Mouse (Mus musculus) lung, embryonic 16.5 days (tissue): Measurements from ENCODE around the gene Nup160. TPM values are rescaled to one million over a fixed set of nuclear protein-coding genes. Genes with fewer than 3 reads are reported as not detected.

Experiments
- ATAC-seq: fragments of 200-750 bp; cut with Nextera tagmentation; 2 replicates; pipeline ENCODE4 v1.8.0; 2017; ENCODE audit warnings: low read depth, mild to moderate bottlenecking, moderate library complexity
- H3K27ac ChIP-seq: fragments of 300-500 bp; sonication (generic); 2 replicates; pipeline ENCODE4 v1.5.1; 2014; ENCODE audit warnings: mild to moderate bottlenecking, control low read depth, low read length
- H3K27me3 ChIP-seq: fragments of 300-500 bp; sonication (generic); 2 replicates; pipeline ENCODE4 v1.6.1; 2014; ENCODE audit warnings: low read depth, low read length, mixed read lengths; ENCODE audit not compliant: control insufficient read depth, insufficient read depth
- H3K36me3 ChIP-seq: fragments of 300-500 bp; sonication (generic); 2 replicates; pipeline ENCODE4 v1.6.1; 2014; ENCODE audit warnings: low read length; ENCODE audit not compliant: control insufficient read depth, insufficient read depth
- H3K4me1 ChIP-seq: fragments of 300-500 bp; sonication (generic); replicated peaks from 2 replicates; pipeline ENCODE4 v1.6.1; 2014; ENCODE audit warnings: low read length, mixed read lengths; ENCODE audit not compliant: control insufficient read depth, insufficient read depth
- H3K4me2 ChIP-seq: fragments of 300-500 bp; sonication (generic); 2 replicates; pipeline ENCODE4 v1.6.1; 2014; ENCODE audit warnings: low read depth, low read length, control low read depth
- H3K4me3 ChIP-seq: fragments of 300-500 bp; sonication (generic); 2 replicates; pipeline ENCODE4 v1.5.1; 2014; ENCODE audit warnings: mild to moderate bottlenecking, low read length, control low read depth
- H3K9ac ChIP-seq: fragments of 300-500 bp; sonication (generic); 2 replicates; pipeline ENCODE4 v1.6.1; 2014; ENCODE audit warnings: low read length, control low read depth
- H3K9me3 ChIP-seq: fragments of 300-500 bp; sonication (generic); 2 replicates; pipeline ENCODE4 v1.6.1; 2016; ENCODE audit warnings: low read length; ENCODE audit not compliant: control insufficient read depth
- WGBS: fragments of 180-500 bp; shearing (Covaris S2); extraction: QIAGEN DNeasy Blood & Tissue Kit; methylation state at CpG from one replicate; pipeline ENCODE4 v1.1.7; 2014; 5-methylcytosine and 5-hydroxymethylcytosine counted together
- polyA plus RNA-seq: library from polyadenylated mRNA; unstranded; fragments of >200 nt; fragmentation: Nextera tagmentation; extraction: Ambion mirVana; gene quantifications from 2 replicates; pipeline ENCODE4 v1.2.1, GENCODE M21; 2015

Gene Nup160
- polyA plus RNA-seq, 1 experiment from 2014 or later = 43.7 TPM

DNA sequence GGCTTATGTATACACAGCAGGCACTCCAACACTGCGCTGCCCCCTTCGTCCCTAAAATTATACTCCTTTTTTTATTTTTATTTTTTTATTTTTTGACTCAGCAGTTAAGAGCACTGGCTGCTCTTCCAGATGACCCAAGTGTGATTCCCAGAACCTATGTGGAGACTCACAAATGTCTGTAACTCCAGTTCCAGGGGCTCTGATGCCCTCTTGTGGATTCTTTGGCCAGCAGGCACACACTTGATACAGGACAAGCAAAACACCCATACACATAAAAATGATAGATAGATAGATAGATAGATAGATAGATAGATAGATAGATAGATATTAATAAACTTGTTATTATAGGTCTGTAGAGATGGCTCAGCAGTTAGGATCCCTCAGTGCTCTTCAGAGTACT, 2.5 kb upstream of the Nup160 start:
- Histone ChIP-seq H3K36me3 (no peaks in the 10 kb centered on the region), H3K9me3 (0 out of 2 replicates have a peak, but pooled peaks cover 3% of the 10 kb centered on the region), H3K27me3 (no peaks in the 10 kb centered on the region), H3K4me2 (no peak overlapping the region), H3K4me1 (0 out of 2 replicates have a peak, but pooled peaks cover 4% of the 10 kb centered on the region), H3K27ac (no peak overlapping the region), H3K4me3 (no peak overlapping the region), H3K9ac (no peak overlapping the region)
- ATAC-seq = no peak
- 93% methylated on average over 2 of the region's 2 CpGs for WGBS

DNA sequence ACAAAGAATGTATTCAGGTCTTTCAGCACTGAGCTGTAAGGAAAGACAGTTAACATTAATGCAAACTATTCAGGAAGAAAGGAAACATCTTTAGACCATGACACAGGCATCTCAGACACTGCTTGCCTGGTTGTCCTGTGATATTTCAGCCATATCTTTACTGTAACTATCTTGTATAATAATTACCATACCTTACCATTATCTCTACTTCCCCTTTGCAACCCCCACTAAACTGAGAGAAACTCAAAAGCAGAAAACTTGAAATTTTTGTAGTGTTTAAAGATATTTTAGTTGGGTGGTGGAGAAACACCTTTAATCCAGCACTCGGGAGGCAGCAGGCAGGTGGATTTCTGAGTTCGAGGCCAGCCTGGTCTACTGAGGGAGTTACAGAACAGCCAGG, 1.5 kb upstream of the Nup160 start:
- Histone ChIP-seq H3K4me1 (peaks cover 11% of the 10 kb centered on the region), H3K27ac (no peak overlapping the region), H3K27me3 (no peaks in the 10 kb centered on the region), H3K36me3 (no peaks in the 10 kb centered on the region), H3K9ac (no peak overlapping the region), H3K4me2 (no peak overlapping the region), H3K9me3 (no peaks in the 10 kb centered on the region), H3K4me3 (no peak overlapping the region)
- no peak for ATAC-seq
- 90% methylated on average over 2 of the region's 2 CpGs for WGBS

DNA sequence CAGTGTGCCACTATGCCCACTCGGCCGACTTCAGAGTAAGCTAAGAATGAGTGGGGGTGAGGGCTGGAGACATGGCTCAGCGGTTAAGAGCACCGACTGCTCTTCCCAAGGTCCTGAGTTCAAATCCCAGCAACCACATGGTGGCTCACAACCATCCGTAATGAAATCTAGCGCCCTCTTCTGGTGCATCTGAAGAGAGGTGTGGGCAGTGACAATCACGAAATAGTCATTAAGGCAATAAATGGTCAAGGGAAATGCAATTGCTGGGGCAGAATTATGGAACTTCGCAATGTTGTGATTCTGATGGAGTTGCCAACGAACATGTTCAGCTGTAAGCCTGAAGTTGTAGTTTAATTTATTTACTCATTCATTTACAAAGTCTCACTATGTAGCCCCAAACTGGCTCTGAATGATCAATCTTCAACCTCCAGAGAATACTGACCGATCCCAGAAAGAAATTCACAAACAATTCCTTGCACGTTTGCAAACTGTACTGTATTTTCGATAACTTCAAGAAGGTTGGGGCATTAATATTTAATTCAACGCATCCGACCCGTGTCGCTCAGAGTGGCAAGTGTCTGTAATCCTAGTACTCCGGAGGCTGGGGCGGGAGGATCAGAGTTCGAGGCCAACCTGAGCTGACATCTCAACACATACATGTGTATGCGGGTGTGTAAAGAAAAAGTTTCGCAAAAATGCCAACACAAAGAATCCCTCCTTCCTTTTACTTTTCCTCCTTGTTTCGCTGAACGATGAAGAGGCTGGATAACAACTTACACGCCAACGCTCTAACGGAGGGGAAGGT, 1.4 kb downstream of the Nup160 start:
- H3K36me3 ChIP-seq = peaks cover 3% of the 10 kb centered on the region; the same call in 1 of the 2 replicates
- H3K4me1 ChIP-seq = peaks cover 11% of the 10 kb centered on the region
- peak overlapping the region; percentile 79 for H3K4me2 ChIP-seq
- H3K9me3 ChIP-seq = no peaks in the 10 kb centered on the region
- peak overlapping the region; percentile 71 for H3K4me3 ChIP-seq
- peak overlapping the region; percentile 96 for H3K27ac ChIP-seq
- WGBS = 29% methylated on average over 26 of the region's 26 CpGs
- no peaks in the 10 kb centered on the region for H3K27me3 ChIP-seq
- peak; percentile 39 for ATAC-seq
- peak overlapping the region; percentile 84 for H3K9ac ChIP-seq

DNA sequence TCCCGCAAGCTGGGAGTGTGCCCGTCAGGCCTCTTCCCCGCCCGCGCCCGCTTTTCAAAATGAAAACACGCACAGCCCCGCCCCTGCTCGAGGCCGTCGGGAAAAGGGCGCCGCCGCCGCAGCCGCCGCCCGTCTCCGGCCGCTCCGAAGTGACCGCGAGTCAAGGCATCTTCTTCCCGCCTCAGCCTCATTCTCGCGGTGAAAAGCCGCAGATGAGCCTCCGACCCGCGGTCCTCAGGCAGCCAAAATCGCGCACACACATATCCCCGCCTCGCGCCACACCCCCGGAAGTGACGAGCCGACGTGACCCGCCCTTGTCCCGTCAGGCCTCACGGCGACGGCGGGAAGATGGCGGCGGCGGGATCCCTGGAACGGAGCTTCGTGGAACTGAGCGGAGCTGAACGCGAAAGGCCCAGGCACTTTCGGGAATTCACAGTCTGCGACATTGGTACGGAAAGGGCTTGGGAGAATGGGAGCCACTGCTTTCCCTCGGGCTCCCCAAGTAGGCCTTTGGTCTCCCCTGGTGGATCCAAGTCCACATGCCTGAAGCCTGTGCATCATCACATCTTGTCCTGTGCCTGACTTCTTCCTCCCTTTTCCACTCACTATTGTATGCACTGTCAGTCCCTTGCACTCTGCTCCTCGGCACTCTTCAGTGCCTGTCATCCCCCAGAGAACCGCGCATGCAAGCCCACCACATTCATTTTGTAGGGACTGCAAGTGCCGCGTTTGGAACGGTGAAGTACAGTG, 2.2 kb downstream of the Nup160 start:
- H3K36me3 ChIP-seq = peaks cover 3% of the 10 kb centered on the region; the same call in 1 of the 2 replicates
- H3K4me3 ChIP-seq = peak overlapping the region; percentile 71
- ATAC-seq = peak; percentile 99
- peak overlapping the region; percentile 84 for H3K9ac ChIP-seq
- H3K27me3 ChIP-seq = no peaks in the 10 kb centered on the region
- peaks cover 11% of the 10 kb centered on the region for H3K4me1 ChIP-seq
- H3K9me3 ChIP-seq = no peaks in the 10 kb centered on the region
- H3K27ac ChIP-seq = peak overlapping the region; percentile 96
- under 1% methylated on average over 63 of the region's 63 CpGs for whole genome bisulfite sequencing
- peak overlapping the region; percentile 79 for H3K4me2 ChIP-seq

DNA sequence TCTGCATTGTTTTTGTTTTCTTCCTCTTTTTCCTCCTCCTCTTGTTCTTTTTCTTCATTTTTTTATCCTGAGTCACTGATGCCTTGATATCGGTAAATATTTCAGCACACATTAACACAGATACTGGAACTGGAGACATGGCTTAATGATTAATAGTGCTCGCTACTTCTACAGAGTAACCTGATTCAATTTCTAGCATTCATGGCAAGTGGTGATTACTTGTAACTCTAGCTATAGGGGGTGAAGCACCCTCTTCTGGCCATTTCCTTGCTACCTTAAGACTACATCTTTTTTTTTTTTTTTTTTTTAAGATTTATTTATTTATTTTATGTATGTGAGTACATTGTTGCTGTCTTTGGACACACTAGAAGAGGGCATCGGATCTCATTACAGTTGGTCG, 23.9 kb downstream of the Nup160 start:
- H3K27ac ChIP-seq = no peak overlapping the region
- H3K4me1 ChIP-seq = no peaks in the 10 kb centered on the region
- WGBS = 78% methylated on average over 4 of the region's 4 CpGs
- H3K9ac ChIP-seq = no peak overlapping the region
- H3K27me3 ChIP-seq = no peaks in the 10 kb centered on the region
- no peak overlapping the region for H3K4me2 ChIP-seq
- peaks cover 47% of the 10 kb centered on the region for H3K36me3 ChIP-seq
- H3K4me3 ChIP-seq = no peak overlapping the region
- no peaks in the 10 kb centered on the region for H3K9me3 ChIP-seq
- ATAC-seq = no peak

DNA sequence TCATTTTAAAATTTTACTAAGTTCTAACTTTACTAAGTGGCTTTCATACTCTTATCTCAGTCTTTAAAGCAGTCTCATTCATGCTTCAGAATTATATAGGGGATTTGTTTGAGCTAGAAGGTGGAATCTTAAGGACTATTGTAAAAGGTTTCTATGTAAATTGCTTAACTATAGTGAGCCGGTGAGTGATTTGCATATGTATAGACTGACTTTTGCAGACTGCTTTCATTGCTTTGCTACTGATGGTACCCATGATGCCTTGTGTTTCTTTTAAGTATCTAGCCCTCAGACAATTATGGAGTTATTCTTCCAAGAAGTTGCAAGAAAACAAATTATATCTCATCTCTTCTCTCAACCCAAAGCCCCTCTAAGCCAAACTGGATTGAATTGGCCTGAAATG, 31.5 kb downstream of the Nup160 start:
- Histone ChIP-seq H3K4me3 (no peak overlapping the region), H3K27ac (no peak overlapping the region), H3K9ac (no peak overlapping the region), H3K9me3 (no peaks in the 10 kb centered on the region), H3K36me3 (peaks cover 43% of the 10 kb centered on the region), H3K4me1 (no peaks in the 10 kb centered on the region), H3K27me3 (no peaks in the 10 kb centered on the region), H3K4me2 (no peak overlapping the region)
- no peak for ATAC-seq
- 89% methylated on average over 1 of the region's 1 CpGs for WGBS

DNA sequence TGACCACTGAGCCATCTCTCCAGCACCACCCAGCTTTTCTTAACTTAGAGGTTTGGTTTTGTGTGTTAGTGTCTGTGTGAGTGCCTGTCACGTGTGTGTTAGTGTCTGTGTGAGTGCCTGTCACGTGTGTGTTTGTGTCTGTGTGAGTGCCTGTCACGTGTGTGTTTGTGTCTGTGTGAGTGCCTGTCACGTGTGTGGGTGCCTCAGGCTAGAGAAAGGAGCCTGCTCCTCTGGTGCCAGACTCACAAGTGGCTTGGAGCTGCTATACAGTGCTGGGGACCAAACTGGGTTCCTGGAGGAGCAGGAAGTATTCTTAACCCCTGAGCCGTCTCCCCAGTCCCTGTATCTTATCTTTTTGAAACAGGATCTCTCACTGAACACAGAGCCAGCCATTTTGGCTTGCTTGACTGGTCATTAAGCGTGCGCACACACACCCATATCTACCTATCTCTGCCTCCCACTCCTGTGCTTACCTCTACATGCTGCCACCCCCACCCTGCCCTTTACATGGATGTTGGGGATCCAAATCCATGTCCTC, 38.6 kb downstream of the Nup160 start:
- H3K27ac ChIP-seq = no peak overlapping the region
- H3K27me3 ChIP-seq = no peaks in the 10 kb centered on the region
- H3K9me3 ChIP-seq = no peaks in the 10 kb centered on the region
- no peaks in the 10 kb centered on the region for H3K4me1 ChIP-seq
- WGBS = 90% methylated on average over 7 of the region's 7 CpGs
- H3K9ac ChIP-seq = no peak overlapping the region
- no peak overlapping the region for H3K4me2 ChIP-seq
- ATAC-seq = no peak
- no peak overlapping the region for H3K4me3 ChIP-seq
- peaks cover 47% of the 10 kb centered on the region for H3K36me3 ChIP-seq

DNA sequence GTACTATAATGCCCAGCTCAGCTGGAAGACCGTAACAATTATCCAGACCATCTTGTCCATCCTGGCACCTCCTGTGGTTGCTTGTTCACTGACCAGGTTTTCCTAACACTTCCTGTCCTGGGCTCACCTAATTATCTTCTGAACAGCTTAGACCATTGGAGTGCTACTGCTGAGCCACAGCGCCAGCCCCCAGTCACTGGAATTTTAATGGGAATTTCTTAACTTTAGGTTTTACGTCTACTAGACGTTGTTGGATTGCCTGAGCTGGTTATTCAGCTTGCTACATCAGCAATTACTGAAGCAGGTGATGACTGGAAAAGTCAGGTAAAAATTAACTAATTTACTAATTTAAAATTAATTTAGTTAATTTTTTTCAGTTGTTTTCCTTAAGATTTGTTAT, 40.4 kb downstream of the Nup160 start:
- Histone ChIP-seq H3K27me3 (no peaks in the 10 kb centered on the region), H3K9me3 (no peaks in the 10 kb centered on the region), H3K4me3 (no peak overlapping the region), H3K36me3 (peaks cover 45% of the 10 kb centered on the region), H3K27ac (no peak overlapping the region), H3K4me1 (no peaks in the 10 kb centered on the region), H3K4me2 (no peak overlapping the region), H3K9ac (no peak overlapping the region)
- 87% methylated on average over 4 of the region's 4 CpGs for whole genome bisulfite sequencing
- ATAC-seq = no peak

DNA sequence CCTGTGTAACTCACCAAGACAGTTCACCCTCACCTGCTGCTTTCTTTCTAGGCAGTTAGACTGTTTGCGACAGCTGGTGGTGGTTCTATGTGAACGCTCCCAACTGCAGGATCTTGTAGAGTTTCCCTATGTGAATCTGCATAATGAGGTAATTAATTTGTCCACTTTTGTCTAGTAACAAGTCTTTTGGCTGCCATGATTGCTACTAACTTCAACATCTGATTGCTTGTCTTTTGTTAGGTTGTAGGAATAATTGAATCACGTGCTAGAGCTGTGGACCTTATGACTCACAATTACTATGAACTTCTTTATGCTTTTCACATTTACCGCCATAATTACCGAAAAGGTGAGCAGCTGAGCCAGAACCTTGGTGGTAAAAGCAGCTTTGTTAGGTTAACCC, 40.9 kb downstream of the Nup160 start:
- H3K9me3 ChIP-seq = no peaks in the 10 kb centered on the region
- ATAC-seq = no peak
- no peaks in the 10 kb centered on the region for H3K4me1 ChIP-seq
- no peak overlapping the region for H3K9ac ChIP-seq
- H3K27me3 ChIP-seq = no peaks in the 10 kb centered on the region
- WGBS = 95% methylated on average over 5 of the region's 5 CpGs
- no peak overlapping the region for H3K4me3 ChIP-seq
- H3K36me3 ChIP-seq = peaks cover 44% of the 10 kb centered on the region
- no peak overlapping the region for H3K27ac ChIP-seq
- no peak overlapping the region for H3K4me2 ChIP-seq
